Mouse (Mus musculus) olfactory bulb, adult 2 months (tissue): ENCODE measurements around the gene Rnft2.

Experiments
- CTCF ChIP-seq: fragments of 200-500 bp; IDR thresholded peaks from 2 replicates; pipeline ENCODE4 v1.5.1; 2012; ENCODE audit warnings: low read depth, mild to moderate bottlenecking, low read length, moderate library complexity; ENCODE audit not compliant: insufficient read depth
- POLR2A ChIP-seq: fragments of 200-500 bp; IDR thresholded peaks from 2 replicates; pipeline ENCODE4 v1.6.1; 2012; ENCODE audit warnings: mild to moderate bottlenecking, low read depth, low read length, moderate library complexity; ENCODE audit not compliant: insufficient read depth

- TF ChIP-seq CTCF: no peak
- TF ChIP-seq POLR2A: no peak
These were observed 52.7 kb downstream of the Rnft2 start for GRCm38 (mm10) chr5:118192221-118192620.
